Mouse (Mus musculus) adrenal gland, postnatal 36 days (tissue): Measurements from ENCODE around the gene Cx3cl1. TPM values are rescaled to one million over a fixed set of nuclear protein-coding genes. Genes with fewer than 3 reads are reported as not detected.

Experiments used
- total RNA-seq, 2 experiments: library from RNA; stranded (reverse); gene quantifications; 2 replicates each; pipeline ENCODE4 v1.2.3; 2021

Cx3cl1 gene
- total RNA-seq, 2 experiments from 2014 or later, result 26.2 to 35.5 TPM

Other genes starting within 250 kb of the Cx3cl1 start
- 10 to 100 TPM; 12.9 to 18.3 TPM for gene Cpne2, start 239.0 kb upstream of the Cx3cl1 start, total RNA-seq
- gene Rspry1, start 170.1 kb upstream of the Cx3cl1 start, total RNA-seq, result 10 to 100 TPM; 22.3 to 22.5 TPM
- 10 to 100 TPM; 32.0 to 33.2 TPM for gene Fam192a, start 170.0 kb upstream of the Cx3cl1 start, total RNA-seq
- gene Arl2bp, start 105.4 kb upstream of the Cx3cl1 start, total RNA-seq, result 10 to 100 TPM; 71.0 to 73.8 TPM
- under 1 TPM; 0.82 to 0.99 TPM for gene Pllp, start 75.7 kb upstream of the Cx3cl1 start, total RNA-seq
- gene Ccl22, start 26.4 kb upstream of the Cx3cl1 start, total RNA-seq, result not detected
- gene Ccl17, start 38.4 kb downstream of the Cx3cl1 start, total RNA-seq, result 1 to 10 TPM; 1.0 to 1.4 TPM
- 100 to 1,000 TPM; 152 to 219 TPM for gene Coq9, start 66.3 kb downstream of the Cx3cl1 start, total RNA-seq
- 100 to 1,000 TPM in 1 of 2 experiments, 10 to 100 TPM in 1; 70.2 to 106 TPM for gene Ciapin1, start 66.3 kb downstream of the Cx3cl1 start, total RNA-seq
- gene Polr2c, start 85.4 kb downstream of the Cx3cl1 start, total RNA-seq, result 10 to 100 TPM; 65.7 to 70.6 TPM
- 10 to 100 TPM; 10.5 to 10.9 TPM for gene Dok4, start 104.3 kb downstream of the Cx3cl1 start, total RNA-seq
- gene Ccdc102a, start 146.1 kb downstream of the Cx3cl1 start, total RNA-seq, result 1 to 10 TPM; 7.6 to 8.6 TPM
- 1 to 10 TPM in 1 of 2 experiments, under 1 TPM in 1; 0.33 to 1.3 TPM for gene Adgrg5, start 151.7 kb downstream of the Cx3cl1 start, total RNA-seq
- 10 to 100 TPM; 15.1 to 23.4 TPM for gene Adgrg1, start 202.7 kb downstream of the Cx3cl1 start, total RNA-seq
- 1 to 10 TPM; 3.2 to 3.7 TPM for gene Adgrg3, start 245.7 kb downstream of the Cx3cl1 start, total RNA-seq